Mouse (Mus musculus): ENCODE data around the gene Olfr1107.

- TF ChIP-seq POLR2A (IDR thresholded peaks at IDR 0.05; ENCODE audit: low read depth, low read length) (no peak), CTCF (IDR thresholded peaks at IDR 0.05; ENCODE audit: borderline replicate concordance, insufficient read depth, low read length) (no peak)
These were observed 39.2 kb downstream of the Olfr1107 start, which contains the start of gene Olfr1105 for GRCm38 (mm10) chr2:87036431-87036830.
